Mouse (Mus musculus) small intestine, adult 2 months (tissue): ENCODE measurements around the gene Foxn3.

Experiments used
- CTCF ChIP-seq: fragments of 200-500 bp; IDR thresholded peaks from 2 replicates; pipeline ENCODE4 v1.5.1; 2012; ENCODE audit warnings: low read depth, mild to moderate bottlenecking, control low read depth, inconsistent platforms, low read length, moderate library complexity, mixed read lengths; ENCODE audit not compliant: insufficient replicate concordance, insufficient read length; ENCODE audit errors: extremely low read depth
- POLR2A ChIP-seq: fragments of 200-500 bp; IDR thresholded peaks from 2 replicates; pipeline ENCODE4 v1.6.1; 2012; ENCODE audit warnings: low read depth, mild to moderate bottlenecking, control low read depth, inconsistent platforms, low read length, moderate library complexity

DNA sequence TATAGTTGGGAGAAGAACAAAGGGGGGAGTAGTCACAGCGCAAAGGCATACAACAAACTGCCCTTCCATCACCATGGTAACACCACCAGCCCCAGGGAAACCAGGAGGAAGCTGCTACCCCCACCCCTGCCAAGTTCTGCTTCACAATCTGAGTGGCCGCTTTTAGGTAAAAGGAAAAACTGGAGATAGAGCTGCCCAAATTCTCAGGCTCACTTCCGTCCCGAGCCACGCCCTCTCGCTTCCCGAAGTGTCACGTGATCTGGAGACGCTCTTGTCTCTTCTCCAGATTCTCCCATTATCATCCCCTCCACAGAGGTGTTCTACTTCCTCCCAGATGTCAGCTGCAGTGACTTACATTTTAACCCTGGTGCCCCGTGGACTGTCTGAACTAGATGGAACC, 401.2 kb downstream of the Foxn3 start:
- TF ChIP-seq CTCF: no peak
- no peak for TF ChIP-seq POLR2A
